Comparison of ENCODE assay signal across 20 mouse cellular contexts in the genomic region with DNA sequence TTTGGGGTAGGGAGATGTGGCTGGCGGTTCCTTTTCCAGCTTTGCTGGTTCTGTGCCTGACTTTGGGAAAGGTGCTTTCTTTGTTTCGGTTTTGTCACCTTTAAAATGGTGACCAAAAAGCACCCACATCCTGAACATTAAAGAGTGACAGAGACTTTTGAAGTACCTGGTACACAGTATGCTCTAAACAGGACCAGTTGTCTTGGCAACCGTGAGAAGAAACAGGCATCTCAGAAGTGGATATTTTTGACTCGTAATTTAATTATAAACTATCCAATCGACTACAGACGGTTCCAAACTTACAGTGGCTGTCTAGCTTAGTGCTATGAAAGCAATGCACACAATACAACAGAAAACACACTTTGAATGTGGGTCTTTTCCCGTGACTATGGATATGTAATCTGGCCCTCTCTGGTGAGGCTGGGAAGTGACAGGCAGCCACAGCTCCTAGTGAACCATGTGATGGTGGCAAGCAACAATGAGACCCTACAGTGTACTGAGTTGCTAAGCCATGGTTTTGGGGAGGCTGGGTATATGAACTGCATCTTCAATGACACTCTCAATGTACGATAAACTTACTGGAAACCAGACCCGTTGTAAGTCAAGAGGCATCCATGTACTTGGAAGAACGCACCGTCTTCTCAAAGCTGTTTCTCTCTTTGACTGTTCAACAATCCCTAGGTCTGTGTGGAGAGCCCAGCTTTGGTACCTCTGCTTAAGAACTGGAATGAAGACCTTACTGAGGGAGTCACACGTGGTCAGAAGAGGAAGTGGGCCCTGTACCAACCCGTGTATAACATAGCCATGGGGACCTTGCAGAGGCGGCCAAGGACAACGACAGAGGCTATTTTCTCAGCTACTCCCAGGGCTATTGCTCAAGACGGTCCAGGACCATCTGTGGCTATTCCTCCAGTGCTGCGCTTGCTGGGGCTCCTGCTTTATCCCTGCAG. TPM values are rescaled to one million over a fixed set of nuclear protein-coding genes. Genes with fewer than 3 reads are reported as not detected.
DNase-seq lines count a peak whose midpoint lies in the region; ATAC-seq and TF ChIP-seq lines count a peak whose summit lies in the region.
"Had no signal": no experiment of that assay in that cellular context is flagged by ENCODE, and none has a peak within 500 bp of the region (broad histone marks: within the 10 kb centered on the region; RNA-seq: fewer than 3 reads in every experiment).

No protein-coding gene starts in this region.

- H3K27ac ChIP-seq in forebrain, postnatal 0 days (ENCODE audit: low read depth, low read length) = 0 out of 2 replicates have a peak overlapping the region, but pooled peaks have one; percentile 10
- no peak overlapping the region for H3K27ac ChIP-seq in forebrain, embryonic 15.5 days (replicated peaks)
- 0 out of 2 replicates have a peak overlapping the region, but pooled peaks have one; percentile 8 for H3K27ac ChIP-seq in liver, embryonic 16.5 days (ENCODE audit: low read length)
- H3K27ac ChIP-seq in liver, embryonic 11.5 days (ENCODE audit: low read depth, low read length) = no peak overlapping the region
- H3K27ac ChIP-seq: hindbrain, embryonic 15.5 days; kidney, embryonic 15.5 days; neural tube, embryonic 12.5 days had no signal

- no peaks in the 10 kb centered on the region for H3K27me3 ChIP-seq in forebrain, postnatal 0 days (ENCODE audit: insufficient read depth, low read length)
- no peaks in the 10 kb centered on the region for H3K27me3 ChIP-seq in forebrain, embryonic 15.5 days
- H3K27me3 ChIP-seq in liver, embryonic 16.5 days (ENCODE audit: control insufficient read depth, insufficient read depth, low read depth, low read length) = no peaks in the 10 kb centered on the region
- H3K27me3 ChIP-seq in liver, embryonic 11.5 days (replicated peaks; ENCODE audit: control insufficient read depth, insufficient read depth, low read length) = no peaks in the 10 kb centered on the region; the same call in 1 of the 2 replicates
- H3K27me3 ChIP-seq: hindbrain, embryonic 15.5 days had no signal

- H3K4me1 ChIP-seq in forebrain, postnatal 0 days (ENCODE audit: insufficient read depth) = peaks cover 6% of the 10 kb centered on the region; the same call in 1 of the 2 replicates
- peaks cover 14% of the 10 kb centered on the region for H3K4me1 ChIP-seq in forebrain, embryonic 15.5 days
- peaks cover 13% of the 10 kb centered on the region for H3K4me1 ChIP-seq in liver, embryonic 16.5 days (ENCODE audit: control insufficient read depth, low read depth, low read length)
- H3K4me1 ChIP-seq in liver, embryonic 11.5 days (replicated peaks; ENCODE audit: control insufficient read depth, insufficient read depth, low read length) = peaks cover 16% of the 10 kb centered on the region; the same call in 1 of the 2 replicates

- H3K9me3 ChIP-seq in forebrain, postnatal 0 days (ENCODE audit: low read length) = no peaks in the 10 kb centered on the region
- H3K9me3 ChIP-seq in forebrain, embryonic 15.5 days = no peaks in the 10 kb centered on the region
- no peaks in the 10 kb centered on the region for H3K9me3 ChIP-seq in liver, embryonic 16.5 days (replicated peaks; ENCODE audit: control insufficient read depth, low read length)
- H3K9me3 ChIP-seq in liver, embryonic 11.5 days (ENCODE audit: control insufficient read depth, low read length) = no peaks in the 10 kb centered on the region
- H3K9me3 ChIP-seq: hindbrain, embryonic 15.5 days; kidney, embryonic 15.5 days; neural tube, embryonic 12.5 days had no signal

- no peak overlapping the region for H3K9ac ChIP-seq in forebrain, postnatal 0 days
- H3K9ac ChIP-seq in forebrain, embryonic 15.5 days (replicated peaks) = no peak overlapping the region
- no peak overlapping the region for H3K9ac ChIP-seq in liver, embryonic 16.5 days (ENCODE audit: low read depth, low read length)
- H3K9ac ChIP-seq in liver, embryonic 11.5 days (ENCODE audit: low read depth, low read length) = no peak overlapping the region
- H3K9ac ChIP-seq: hindbrain, embryonic 15.5 days; kidney, embryonic 15.5 days; neural tube, embryonic 12.5 days had no signal

- intact Hi-C loops in left cerebral cortex, postnatal 10 days (cut with DNase I) = no loop called here

- H3K36me3 ChIP-seq in forebrain, postnatal 0 days (ENCODE audit: insufficient read depth) = no peaks in the 10 kb centered on the region
- H3K36me3 ChIP-seq in forebrain, embryonic 15.5 days = no peaks in the 10 kb centered on the region
- no peaks in the 10 kb centered on the region for H3K36me3 ChIP-seq in liver, embryonic 16.5 days (ENCODE audit: control insufficient read depth, insufficient read depth)
- no peaks in the 10 kb centered on the region for H3K36me3 ChIP-seq in liver, embryonic 11.5 days (ENCODE audit: control insufficient read depth, insufficient read depth, low read length)
- H3K36me3 ChIP-seq: hindbrain, embryonic 15.5 days; kidney, embryonic 15.5 days; neural tube, embryonic 12.5 days had no signal

- DNase-seq in forebrain, postnatal 0 days = peak; percentile 54
- DNase-seq in liver, embryonic 11.5 days (ENCODE audit: low spot score) = no peak
- peak; percentile 48 for DNase-seq in brain, adult 2 months (ENCODE audit: low read depth, low spot score)
- no peak for DNase-seq in left cerebral cortex, postnatal 10 days (ENCODE audit: extremely low spot score in 1 of 2, low spot score in 2 of 2)
- DNase-seq in spleen, adult 12 weeks (ENCODE audit: low spot score) = no peak
- DNase-seq: adrenal gland, postnatal 36 days; cerebellum, adult 11-12 months; heart, adult 11 months; lung, postnatal 14 days; thymus, postnatal 4 days had no signal

- H3K4me3 ChIP-seq in forebrain, postnatal 0 days (ENCODE audit: low read depth, low read length) = no peak overlapping the region
- H3K4me3 ChIP-seq in forebrain, embryonic 15.5 days = no peak overlapping the region
- no peak overlapping the region for H3K4me3 ChIP-seq in liver, embryonic 16.5 days (ENCODE audit: low read depth, low read length)
- H3K4me3 ChIP-seq in liver, embryonic 11.5 days (ENCODE audit: low read depth, low read length) = no peak overlapping the region
- H3K4me3 ChIP-seq: hindbrain, embryonic 15.5 days; kidney, embryonic 15.5 days; neural tube, embryonic 12.5 days had no signal

- 78% methylated on average over 17 of the region's 17 CpGs for WGBS in forebrain, postnatal 0 days
- WGBS in forebrain, embryonic 15.5 days = 83% methylated on average over 17 of the region's 17 CpGs
- WGBS in liver, embryonic 16.5 days (ENCODE audit: insufficient replicate concordance) = 57% methylated on average over 17 of the region's 17 CpGs
- 70% methylated on average over 17 of the region's 17 CpGs for WGBS in liver, embryonic 11.5 days

- no peak overlapping the region for H3K4me2 ChIP-seq in forebrain, postnatal 0 days (ENCODE audit: low read depth)
- H3K4me2 ChIP-seq in forebrain, embryonic 15.5 days (replicated peaks) = no peak overlapping the region
- no peak overlapping the region for H3K4me2 ChIP-seq in liver, embryonic 16.5 days (ENCODE audit: low read depth, low read length)
- H3K4me2 ChIP-seq in liver, embryonic 11.5 days = no peak overlapping the region
- H3K4me2 ChIP-seq: hindbrain, embryonic 15.5 days; kidney, embryonic 15.5 days; midbrain, embryonic 11.5 days; neural tube, embryonic 12.5 days had no signal

- peak; percentile 84 for ATAC-seq in forebrain, postnatal 0 days
- ATAC-seq in forebrain, embryonic 15.5 days (replicated peaks) = no peak; the same call in 1 of the 2 replicates
- ATAC-seq in liver, embryonic 16.5 days (ENCODE audit: low read depth) = no peak
- ATAC-seq in liver, embryonic 11.5 days (replicated peaks; ENCODE audit: low FRiP score) = no peak
- peak; percentile 43 for ATAC-seq in megakaryocyte progenitor cell, adult 5-6 weeks (replicated peaks; ENCODE audit: poor library complexity)

- peak; percentile 51 for TF ChIP-seq CTCF in forebrain, postnatal 0 days (IDR thresholded peaks at IDR 0.05; ENCODE audit: low read depth)

RNA-seq across cellular contexts. Expression of gene Eps8l3, which starts 23.5 kb away (rescaled TPM):
- not detected in 2 replicates for total RNA-seq in forebrain, postnatal 0 days (2014; rRNA removed)
- polyA plus RNA-seq in forebrain, postnatal 0 days (2015; fragmentation: Nextera tagmentation; extraction: Ambion mirVana) = not detected in 2 replicates
- not detected in 2 replicates for polyA plus RNA-seq in forebrain, embryonic 15.5 days (2015; fragmentation: Nextera tagmentation; extraction: Ambion mirVana)
- 0.05 and 1.9 TPM in 2 replicates for polyA plus RNA-seq in liver, embryonic 16.5 days (2015; fragmentation: Nextera tagmentation; extraction: Ambion mirVana)
- not detected in 2 replicates for polyA plus RNA-seq in liver, embryonic 11.5 days (2014; fragmentation: Nextera tagmentation; extraction: Ambion mirVana)
- total RNA-seq in megakaryocyte progenitor cell, adult 5-6 weeks (2015) = 0.07 and 0.12 TPM in 2 replicates
- not detected in 2 replicates for total RNA-seq in megakaryocyte progenitor cell, adult 5-6 weeks (2017)
- not detected for total RNA-seq in left cerebral cortex, postnatal 10 days (2021)
- total RNA-seq: adrenal gland, postnatal 36 days; layer of hippocampus, postnatal 14 days had no signal
- polyA plus RNA-seq: frontal cortex, adult 2 months; heart, postnatal 0 days; hindbrain, embryonic 15.5 days; kidney, embryonic 15.5 days; midbrain, embryonic 11.5 days; neural tube, embryonic 12.5 days had no signal

RNA-seq across cellular contexts. Expression of gene Gstm5, which starts 42.1 kb away (rescaled TPM):
- total RNA-seq in forebrain, postnatal 0 days (2014; rRNA removed) = 141 and 164 TPM in 2 replicates
- polyA plus RNA-seq in forebrain, postnatal 0 days (2015; fragmentation: Nextera tagmentation; extraction: Ambion mirVana) = 250 and 273 TPM in 2 replicates
- 175 and 184 TPM in 2 replicates for polyA plus RNA-seq in forebrain, embryonic 15.5 days (2015; fragmentation: Nextera tagmentation; extraction: Ambion mirVana)
- polyA plus RNA-seq in liver, embryonic 16.5 days (2015; fragmentation: Nextera tagmentation; extraction: Ambion mirVana) = 170 and 181 TPM in 2 replicates
- polyA plus RNA-seq in liver, embryonic 11.5 days (2014; fragmentation: Nextera tagmentation; extraction: Ambion mirVana) = 154 and 167 TPM in 2 replicates
- 38.2 and 61.5 TPM in 2 replicates for total RNA-seq in megakaryocyte progenitor cell, adult 5-6 weeks (2015)
- total RNA-seq in megakaryocyte progenitor cell, adult 5-6 weeks (2017) = 23.6 and 30.6 TPM in 2 replicates
- 100 to 1,000 TPM; 138 to 141 TPM for total RNA-seq in left cerebral cortex, postnatal 10 days (2021)

Comparison
In these comparisons a context has a peak if more than half of its experiments do, and no peak if none do; other contexts are left out.
1. ATAC-seq: peak in forebrain, postnatal 0 days (single experiment) and megakaryocyte progenitor cell, adult 5-6 weeks (single experiment); none in forebrain, embryonic 15.5 days (single experiment), liver, embryonic 16.5 days (single experiment) and liver, embryonic 11.5 days (single experiment).
2. H3K27ac ChIP-seq: peak in forebrain, postnatal 0 days (single experiment) and liver, embryonic 16.5 days (single experiment); none in forebrain, embryonic 15.5 days (single experiment) and liver, embryonic 11.5 days (single experiment).
3. DNase-seq: peak in forebrain, postnatal 0 days (single experiment) and brain, adult 2 months (single experiment); none in liver, embryonic 11.5 days (single experiment), left cerebral cortex, postnatal 10 days (0 of 2) and spleen, adult 12 weeks (single experiment).